Mouse (Mus musculus): ENCODE results near the gene Rfxap. TPM values are rescaled to one million over a fixed set of nuclear protein-coding genes. Genes with fewer than 3 reads are reported as not detected.

Rfxap gene
- polyA plus RNA-seq, 1 experiment = 126 TPM

GRCm38 (mm10) chr3:54756058-54756457 lies 51.5 kb downstream of the Rfxap start:
- peaks cover 11% of the 10 kb centered on the region for H3K36me3 ChIP-seq (replicated peaks; ENCODE audit: low read length)
- H3K9me3 ChIP-seq = peaks cover 8% of the 10 kb centered on the region
- H3K4me1 ChIP-seq = peaks cover 15% of the 10 kb centered on the region
- peaks cover 47% of the 10 kb centered on the region for H3K27me3 ChIP-seq (replicated peaks)
- H3K4me3 ChIP-seq (replicated peaks) = peak overlapping the region; percentile 33
- TF ChIP-seq GATA1 (IDR thresholded peaks at IDR 0.05; ENCODE audit: borderline replicate concordance, low read length) (no peak), FLI1 (IDR thresholded peaks at IDR 0.05; ENCODE audit: low read length) (no peak)

GRCm38 (mm10) chr3:54755145-54756041 lies 52.2 kb downstream of the Rfxap start, which contains the start of gene Smad9:
Smad9 (plus strand) TSS chr3:54755582.
- TF ChIP-seq FLI1 (IDR thresholded peaks at IDR 0.05; ENCODE audit: low read length) = no peak
- no peak for TF ChIP-seq GATA1 (IDR thresholded peaks at IDR 0.05; ENCODE audit: borderline replicate concordance, low read length)
- H3K9me3 ChIP-seq = peaks cover 14% of the 10 kb centered on the region
- peaks cover 15% of the 10 kb centered on the region for H3K4me1 ChIP-seq
- peak within 1 kb of the TSS; percentile 84 for H3K4me3 ChIP-seq (replicated peaks)
- H3K27me3 ChIP-seq (replicated peaks) = peaks cover 44% of the 10 kb centered on the region
- peaks cover 18% of the 10 kb centered on the region for H3K36me3 ChIP-seq (replicated peaks; ENCODE audit: low read length)

- Histone ChIP-seq H3K4me1 (peaks cover 15% of the 10 kb centered on the region), H3K36me3 (replicated peaks; ENCODE audit: low read length) (peaks cover 38% of the 10 kb centered on the region), H3K4me3 (replicated peaks) (no peak overlapping the region), H3K9me3 (peaks cover 15% of the 10 kb centered on the region), H3K27me3 (replicated peaks) (peaks cover 43% of the 10 kb centered on the region)
- TF ChIP-seq FLI1 (IDR thresholded peaks at IDR 0.05; ENCODE audit: low read length) = no peak
- TF ChIP-seq GATA1 (IDR thresholded peaks at IDR 0.05; ENCODE audit: borderline replicate concordance, low read length) = no peak
Measured at GRCm38 (mm10) chr3:54753411-54753810, 54.2 kb downstream of the Rfxap start.

Other genes with a start within 250 kb of the Rfxap start
- 1.1 TPM in 1 of 2 replicates, not detected in the other for gene Supt20, start 115.0 kb downstream of the Rfxap start, polyA plus RNA-seq (2012; ENCODE audit: insufficient read depth, low replicate concordance)
- not detected in 2 replicates for gene Gm21958, start 93.4 kb downstream of the Rfxap start, polyA plus RNA-seq (2012; ENCODE audit: insufficient read depth, low replicate concordance)
- gene Exosc8, start 72.4 kb downstream of the Rfxap start, polyA plus RNA-seq (2012; ENCODE audit: insufficient read depth, low replicate concordance) = 33.9 TPM in 1 of 2 replicates, not detected in the other
- 1.5 TPM in 1 of 2 replicates, not detected in the other for gene Alg5, start 72.3 kb downstream of the Rfxap start, polyA plus RNA-seq (2012; ENCODE audit: insufficient read depth, low replicate concordance)
- not detected in 2 replicates for gene Smad9, start 52.2 kb downstream of the Rfxap start, polyA plus RNA-seq (2012; ENCODE audit: insufficient read depth, low replicate concordance)
- gene Sertm1, start 108.1 kb upstream of the Rfxap start, polyA plus RNA-seq (2012; ENCODE audit: insufficient read depth, low replicate concordance) = not detected in 2 replicates
- gene Ccna1, start 247.7 kb upstream of the Rfxap start, polyA plus RNA-seq (2012; ENCODE audit: insufficient read depth, low replicate concordance) = not detected in 2 replicates